Mouse (Mus musculus) heart, postnatal 0 days (tissue): ENCODE data around the gene Cd300e. TPM values are rescaled to one million over a fixed set of nuclear protein-coding genes. Genes with fewer than 3 reads are reported as not detected.
"Not testable (repeated sequence)": the region's sequence is repeated elsewhere in the genome, so short reads cannot be mapped to it uniquely, and the experiment has no call there.

Experiments
- ATAC-seq: fragments of 200-750 bp; cut with Nextera tagmentation; 2 replicates; pipeline ENCODE4 v1.8.0; 2017; ENCODE audit warnings: low read depth, moderate number of reproducible peaks, moderate library complexity; ENCODE audit not compliant: insufficient read depth
- DNase-seq: peaks from one replicate; pipeline ENCODE4 v3.0.0-alpha.2; 2016; ENCODE audit warnings: low spot score
- H3K27ac ChIP-seq: fragments of 300-500 bp; sonication (generic); 2 replicates; pipeline ENCODE4 v1.5.1; 2014; ENCODE audit warnings: low read depth, mild to moderate bottlenecking
- H3K27me3 ChIP-seq: fragments of 300-500 bp; sonication (generic); 2 replicates; pipeline ENCODE4 v1.6.1; 2014; ENCODE audit warnings: low read length, mixed read lengths; ENCODE audit not compliant: control insufficient read depth, insufficient read depth
- H3K36me3 ChIP-seq: fragments of 300-500 bp; sonication (generic); replicated peaks from 2 replicates; pipeline ENCODE4 v1.6.1; 2014; ENCODE audit warnings: low read length, mixed read lengths; ENCODE audit not compliant: control insufficient read depth, insufficient read depth
- H3K4me1 ChIP-seq: fragments of 300-500 bp; sonication (generic); 2 replicates; pipeline ENCODE4 v1.6.1; 2014; ENCODE audit warnings: antibody characterized with exemption; ENCODE audit not compliant: control insufficient read depth, insufficient read depth
- H3K4me2 ChIP-seq: fragments of 300-500 bp; sonication (generic); 2 replicates; pipeline ENCODE4 v1.6.1; 2014; ENCODE audit warnings: low read depth, mild to moderate bottlenecking, low read length, moderate library complexity
- H3K4me3 ChIP-seq: fragments of 300-500 bp; sonication (generic); 2 replicates; pipeline ENCODE4 v1.5.1; 2014; ENCODE audit warnings: low read depth, low read length
- H3K9ac ChIP-seq: fragments of 300-500 bp; sonication (generic); replicated peaks from 2 replicates; pipeline ENCODE4 v1.6.1; 2014; ENCODE audit warnings: low read depth, low read length, mixed read lengths
- H3K9me3 ChIP-seq: fragments of 300-500 bp; sonication (generic); replicated peaks from 2 replicates; pipeline ENCODE4 v1.6.1; 2016; ENCODE audit warnings: low read length; ENCODE audit not compliant: control insufficient read depth
- CTCF ChIP-seq: IDR thresholded peaks from 2 replicates; pipeline ENCODE4 v1.5.1; 2016; ENCODE audit warnings: antibody characterized with exemption, control low read depth, low read depth
- EP300 ChIP-seq: IDR thresholded peaks from 2 replicates; pipeline ENCODE4 v1.6.1; 2016; ENCODE audit warnings: antibody characterized with exemption, low read depth
- WGBS: fragments of 180-500 bp; shearing (Covaris S2); extraction: QIAGEN DNeasy Blood & Tissue Kit; methylation state at CpG from one replicate; pipeline ENCODE4 v1.1.7; 2014; 5-methylcytosine and 5-hydroxymethylcytosine counted together
- polyA plus RNA-seq: library from polyadenylated mRNA; unstranded; fragments of >200 nt; fragmentation: Nextera tagmentation; extraction: Ambion mirVana; gene quantifications from 2 replicates; pipeline ENCODE4 v1.2.1, GENCODE M21; 2015
- total RNA-seq: library from RNA; depleted of rRNA; stranded (reverse); fragments of >200 nt; gene quantifications from 2 replicates; pipeline ENCODE4 v1.2.3, GENCODE M21; 2014; ENCODE audit warnings: low replicate concordance; rRNA removed

The Cd300e gene
- total and polyA plus RNA-seq, 2 experiments from 2014 or later = 0.07 TPM; not detected in 1

DNA sequence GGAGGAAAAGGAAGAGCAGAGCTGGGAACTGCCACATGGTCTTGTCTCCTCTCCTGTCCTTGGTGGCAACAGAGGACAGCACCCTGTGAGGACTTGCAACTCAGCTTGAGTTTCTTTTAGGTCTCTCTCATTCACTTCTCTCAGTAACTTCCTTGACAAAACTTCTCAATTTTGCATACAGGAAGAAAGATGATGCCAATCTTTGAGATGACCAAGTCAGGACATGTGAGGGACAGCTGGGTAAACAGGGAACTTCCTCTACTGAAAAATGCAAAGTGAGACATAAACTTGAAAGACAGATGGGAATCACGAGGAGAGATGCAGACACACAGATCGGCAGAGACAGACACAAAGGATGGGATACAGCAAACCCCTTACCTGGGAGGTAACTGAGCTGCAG lies 13.7 kb downstream of the Cd300e start, which contains the start of gene Cd300ld3:
Gene Cd300ld3, minus strand, starts transcription at position 151 of the 400 bp plus-strand sequence.
- no peak within 1 kb of the TSS for H3K4me3 ChIP-seq

DNA sequence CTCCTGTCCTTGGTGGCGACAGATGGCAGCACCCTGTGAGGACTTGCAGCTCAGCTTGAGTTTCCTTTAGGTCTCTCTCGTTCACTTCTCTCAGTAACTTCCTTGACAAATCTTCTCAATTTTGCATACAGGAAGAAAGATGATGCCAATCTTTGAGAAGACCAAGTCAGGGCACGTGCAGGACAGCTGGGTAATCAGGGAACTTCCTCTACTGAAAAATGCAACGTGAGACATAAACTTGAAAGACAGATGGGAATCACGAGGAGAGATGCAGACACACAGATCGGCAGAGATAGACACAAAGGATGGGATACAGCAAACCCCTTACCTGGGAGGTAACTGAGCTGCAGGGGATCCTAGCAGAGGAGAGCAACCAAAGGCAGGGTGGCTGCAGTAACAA lies 24.3 kb downstream of the Cd300e start, which contains the start of gene Cd300ld5:
Gene Cd300ld5, minus strand, starts transcription at position 101 of the 400 bp plus-strand sequence.
- not testable (repeated sequence) for H3K4me3 ChIP-seq, H3K4me2 ChIP-seq, H3K4me1 ChIP-seq, H3K36me3 ChIP-seq, H3K27ac ChIP-seq, ATAC-seq, H3K9me3 ChIP-seq, H3K27me3 ChIP-seq, H3K9ac ChIP-seq, DNase-seq
- no CpG with 5 or more reads among the region's 6 CpGs for WGBS

More for the DNA sequence above, 13.7 kb downstream of the Cd300e start, which contains the start of gene Cd300ld3:
- no peak within 1 kb of the TSS for H3K9ac ChIP-seq
- ATAC-seq = no peak
- H3K4me1 ChIP-seq = no peaks in the 10 kb centered on the region
- no peaks in the 10 kb centered on the region for H3K27me3 ChIP-seq
- no peaks in the 10 kb centered on the region for H3K9me3 ChIP-seq
- no peaks in the 10 kb centered on the region for H3K36me3 ChIP-seq
- H3K4me2 ChIP-seq = no peak within 1 kb of the TSS
- DNase-seq = no peak
- 70% methylated on average over 2 of the region's 2 CpGs for WGBS
- H3K27ac ChIP-seq = no peak within 1 kb of the TSS
- TF ChIP-seq CTCF (no peak), EP300 (no peak)

GRCm38 (mm10) chr11:115026912-115027311 lies 35.1 kb downstream of the Cd300e start, which contains the start of gene Cd300ld4:
Gene Cd300ld4 (minus strand): TSS chr11:115027012.
- H3K36me3 ChIP-seq, H3K9me3 ChIP-seq, H3K4me3 ChIP-seq, ATAC-seq, H3K4me2 ChIP-seq, H3K4me1 ChIP-seq, DNase-seq, H3K27me3 ChIP-seq, H3K9ac ChIP-seq, H3K27ac ChIP-seq: not testable (repeated sequence)
- no CpG with 5 or more reads among the region's 6 CpGs for WGBS

- H3K9ac ChIP-seq, H3K27me3 ChIP-seq, ATAC-seq, H3K9me3 ChIP-seq, DNase-seq, H3K4me3 ChIP-seq, H3K4me2 ChIP-seq, H3K4me1 ChIP-seq, H3K36me3 ChIP-seq, H3K27ac ChIP-seq: not testable (repeated sequence)
- no CpG with 5 or more reads among the region's 7 CpGs for WGBS
These were observed 45.9 kb downstream of the Cd300e start, which contains the start of gene Cd300ld2 for GRCm38 (mm10) chr11:115016093-115016492. Gene Cd300ld2 (minus strand): TSS chr11:115016193.

DNA sequence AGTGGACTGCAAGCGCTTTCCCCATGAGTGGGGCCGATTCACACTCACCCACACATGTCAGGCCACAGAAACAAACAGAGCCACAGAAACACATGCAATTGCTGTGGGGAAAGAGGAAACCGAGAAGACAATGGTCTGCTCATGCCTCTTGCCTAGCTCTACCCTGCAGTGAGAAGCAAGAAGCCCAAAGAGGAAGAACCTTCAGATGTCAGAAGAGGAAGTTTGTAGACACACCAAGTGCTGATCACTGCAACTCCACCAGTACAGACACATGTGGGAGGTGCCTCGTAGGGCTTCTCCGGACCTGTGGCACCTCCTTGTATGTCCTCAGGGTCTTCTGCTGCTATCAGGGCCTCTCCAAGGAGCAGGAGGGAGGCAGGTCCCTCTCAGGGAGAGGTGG lies 57.9 kb downstream of the Cd300e start:
- no peaks in the 10 kb centered on the region for H3K27me3 ChIP-seq
- no peak for DNase-seq
- no peaks in the 10 kb centered on the region for H3K4me1 ChIP-seq
- no peak for ATAC-seq
- no peaks in the 10 kb centered on the region for H3K36me3 ChIP-seq
- no peak overlapping the region for H3K27ac ChIP-seq
- H3K9ac ChIP-seq = no peak overlapping the region
- H3K9me3 ChIP-seq = no peaks in the 10 kb centered on the region
- no peak overlapping the region for H3K4me3 ChIP-seq
- H3K4me2 ChIP-seq = no peak overlapping the region
- TF ChIP-seq EP300 (no peak), CTCF (no peak)
- 57% methylated on average over 5 of the region's 5 CpGs for WGBS

Other genes starting within 250 kb of the Cd300e start
- gene Gprc5c, start 211.0 kb downstream of the Cd300e start, total RNA-seq = 14.1 and 16.5 TPM in 2 replicates
- 6.8 and 7.5 TPM in 2 replicates for gene Gprc5c, start 211.0 kb downstream of the Cd300e start, polyA plus RNA-seq
- gene Cd300a, start 172.1 kb downstream of the Cd300e start, total RNA-seq = 0.35 TPM in 1 of 2 replicates, not detected in the other
- gene Cd300a, start 172.1 kb downstream of the Cd300e start, polyA plus RNA-seq = 0.92 and 0.97 TPM in 2 replicates
- not detected in 2 replicates for gene Cd300lb, start 127.8 kb downstream of the Cd300e start, total RNA-seq
- gene Cd300lb, start 127.8 kb downstream of the Cd300e start, polyA plus RNA-seq = 0.33 and 0.37 TPM in 2 replicates
- gene Cd300c, start 93.0 kb downstream of the Cd300e start, total RNA-seq = not detected in 2 replicates
- gene Cd300c, start 93.0 kb downstream of the Cd300e start, polyA plus RNA-seq = not detected in 2 replicates
- not detected in 2 replicates for gene Cd300ld, start 72.3 kb downstream of the Cd300e start, total RNA-seq
- 0.31 and 0.32 TPM in 2 replicates for gene Cd300ld, start 72.3 kb downstream of the Cd300e start, polyA plus RNA-seq
- gene Cd300c2, start 60.3 kb downstream of the Cd300e start, total RNA-seq = 0.19 and 3.2 TPM in 2 replicates
- gene Cd300c2, start 60.3 kb downstream of the Cd300e start, polyA plus RNA-seq = 2.5 and 3.2 TPM in 2 replicates
- gene Cd300ld2, start 46.0 kb downstream of the Cd300e start, total RNA-seq = not detected in 2 replicates
- gene Cd300ld2, start 46.0 kb downstream of the Cd300e start, polyA plus RNA-seq = not detected in 2 replicates
- gene Cd300ld4, start 35.2 kb downstream of the Cd300e start, total RNA-seq = not detected in 2 replicates
- gene Cd300ld4, start 35.2 kb downstream of the Cd300e start, polyA plus RNA-seq = not detected in 2 replicates
- gene Cd300ld5, start 24.4 kb downstream of the Cd300e start, total RNA-seq = not detected in 2 replicates
- gene Cd300ld5, start 24.4 kb downstream of the Cd300e start, polyA plus RNA-seq = not detected in 2 replicates
- gene Cd300ld3, start 13.8 kb downstream of the Cd300e start, total RNA-seq = not detected in 2 replicates
- not detected in 2 replicates for gene Cd300ld3, start 13.8 kb downstream of the Cd300e start, polyA plus RNA-seq
- gene Rab37, start 29.3 kb upstream of the Cd300e start, total RNA-seq = 0.04 and 2.0 TPM in 2 replicates
- 1.1 and 1.3 TPM in 2 replicates for gene Rab37, start 29.3 kb upstream of the Cd300e start, polyA plus RNA-seq
- 0.15 and 3.3 TPM in 2 replicates for gene Cd300lf, start 71.8 kb upstream of the Cd300e start, total RNA-seq
- 0.63 and 0.96 TPM in 2 replicates for gene Cd300lf, start 71.8 kb upstream of the Cd300e start, polyA plus RNA-seq
- gene Slc9a3r1, start 101.2 kb upstream of the Cd300e start, total RNA-seq = 11.3 and 13.6 TPM in 2 replicates
- gene Slc9a3r1, start 101.2 kb upstream of the Cd300e start, polyA plus RNA-seq = 12.3 and 14.2 TPM in 2 replicates
- gene Tmem104, start 125.3 kb upstream of the Cd300e start, total RNA-seq = 4.1 and 9.0 TPM in 2 replicates
- 6.0 and 6.4 TPM in 2 replicates for gene Tmem104, start 125.3 kb upstream of the Cd300e start, polyA plus RNA-seq
- 7.7 and 8.0 TPM in 2 replicates for gene Nat9, start 125.7 kb upstream of the Cd300e start, total RNA-seq
- 21.1 and 21.6 TPM in 2 replicates for gene Nat9, start 125.7 kb upstream of the Cd300e start, polyA plus RNA-seq
- 0.15 and 1.6 TPM in 2 replicates for gene Grin2c, start 205.1 kb upstream of the Cd300e start, total RNA-seq
- gene Grin2c, start 205.1 kb upstream of the Cd300e start, polyA plus RNA-seq = not detected in 2 replicates
- 13.8 and 18.2 TPM in 2 replicates for gene Fdxr, start 214.9 kb upstream of the Cd300e start, total RNA-seq
- 9.6 and 10.1 TPM in 2 replicates for gene Fdxr, start 214.9 kb upstream of the Cd300e start, polyA plus RNA-seq
- 2.9 and 3.5 TPM in 2 replicates for gene Fads6, start 235.5 kb upstream of the Cd300e start, total RNA-seq
- gene Fads6, start 235.5 kb upstream of the Cd300e start, polyA plus RNA-seq = 0.33 and 0.34 TPM in 2 replicates
- 0.12 TPM in 1 of 2 replicates, not detected in the other for gene Otop2, start 245.0 kb upstream of the Cd300e start, total RNA-seq
- gene Otop2, start 245.0 kb upstream of the Cd300e start, polyA plus RNA-seq = not detected in 2 replicates